In the genomic region with DNA sequence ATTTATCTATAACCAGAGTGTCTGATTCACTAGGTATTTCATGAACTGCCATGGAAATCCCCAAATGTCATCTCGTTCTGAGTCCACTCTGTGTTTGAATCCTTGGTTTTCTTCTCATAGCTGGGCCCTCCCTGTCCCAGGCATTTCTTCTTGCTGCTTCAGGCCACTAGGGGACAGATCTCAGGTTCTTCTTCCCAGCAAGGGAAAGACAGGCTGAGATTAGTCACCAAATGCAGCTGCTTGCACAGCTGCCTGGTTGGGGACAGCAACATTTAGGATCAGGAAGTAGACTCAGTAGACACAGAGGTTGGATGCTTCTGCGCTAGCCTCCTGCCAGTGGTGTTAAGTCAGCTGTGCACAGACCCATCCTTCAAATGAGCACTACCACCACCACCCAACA, we compare ENCODE assay signal across 18 mouse cellular contexts.
A peak's percentile ranks its signal among the peaks of the same experiment; 100 is the strongest.
DNase-seq lines count a peak whose midpoint lies in the region; ATAC-seq and TF ChIP-seq lines count a peak whose summit lies in the region.
"Had no signal": no experiment of that assay in that cellular context is flagged by ENCODE, and none has a peak within 500 bp of the region (broad histone marks: within the 10 kb centered on the region; RNA-seq: fewer than 3 reads in every experiment).

No protein-coding gene starts in this region.

- H3K9ac ChIP-seq in heart, adult 2 months (ENCODE audit: low read depth, low read length), result no peak overlapping the region
- no peak overlapping the region for H3K9ac ChIP-seq in lung, embryonic 14.5 days
- H3K9ac ChIP-seq in CH12.LX (ENCODE audit: insufficient read depth, low read depth), result no peak overlapping the region
- H3K9ac ChIP-seq: embryonic facial prominence, embryonic 15.5 days had no signal

- TF ChIP-seq POLR2A in heart, adult 2 months (IDR thresholded peaks at IDR 0.05; ENCODE audit: insufficient read depth, low read depth, low read length), result no peak
- TF ChIP-seq POLR2A in CH12.LX (IDR thresholded peaks at IDR 0.05; ENCODE audit: low read depth, low read length), result no peak

- no peaks in the 10 kb centered on the region for H3K36me3 ChIP-seq in heart, adult 2 months (ENCODE audit: control insufficient read depth, insufficient read depth, low read length)
- no peaks in the 10 kb centered on the region for H3K36me3 ChIP-seq in lung, embryonic 14.5 days (ENCODE audit: insufficient read depth)
- no peaks in the 10 kb centered on the region for H3K36me3 ChIP-seq in CH12.LX (replicated peaks in 1 of 2; ENCODE audit: control insufficient read depth in 1 of 2, insufficient read depth in 1 of 2, low read length in 1 of 2)
- H3K36me3 ChIP-seq: embryonic facial prominence, embryonic 15.5 days had no signal

- in situ Hi-C loops in CH12.LX (cut with MboI; ENCODE audit: low pct_ligation_motif_present, low pct_unique_long_range_greater_than_20kb, low sequenced_read_pairs), result no loop called here

- H3K4me2 ChIP-seq in lung, embryonic 14.5 days, result no peak overlapping the region
- H3K4me2 ChIP-seq in CH12.LX (ENCODE audit: insufficient read depth, low read depth, poor library complexity, severe bottlenecking), result no peak overlapping the region
- H3K4me2 ChIP-seq: embryonic facial prominence, embryonic 15.5 days had no signal

- peak; percentile 21 for TF ChIP-seq CTCF in heart, adult 2 months (IDR thresholded peaks at IDR 0.05)
- 0 out of 2 replicates have a peak, but pooled peaks have one; percentile 25 for TF ChIP-seq CTCF in lung, embryonic 14.5 days (IDR thresholded peaks at IDR 0.05; ENCODE audit: low read depth)
- TF ChIP-seq CTCF in CH12.LX (conservative IDR thresholded peaks at IDR 0.05 in 1 of 2, IDR thresholded peaks at IDR 0.05 in 1 of 2; ENCODE audit: low read depth in 2 of 2, low read length in 2 of 2), result peak in 1 of 2 experiments; percentile 31; a peak in 1 of 4 replicates

- WGBS in heart, adult 2 months, result 83% methylated on average over 2 of the region's 2 CpGs
- 73% methylated on average over 2 of the region's 2 CpGs for WGBS in lung, embryonic 14.5 days

- no peak; the same call in none of the 2 replicates for TF ChIP-seq RAD21 in CH12.LX (IDR thresholded peaks at IDR 0.05; ENCODE audit: low read depth, low read length)

- intact Hi-C loops in heart, adult 2 months (cut with DNase I), result no loop called here

- no peak for ATAC-seq in lung, embryonic 14.5 days (ENCODE audit: insufficient read depth)
- ATAC-seq in megakaryocyte, adult 5-6 weeks (ENCODE audit: poor library complexity, severe bottlenecking), result peak; percentile 38; the same call in 1 of the 2 replicates
- ATAC-seq in CD4-positive, CD25-positive, alpha-beta regulatory T cell, adult 4 months, result no peak
- ATAC-seq: inflammation-experienced regulatory T-cells, adult 6 months had no signal

- no peak overlapping the region for H3K4me3 ChIP-seq in heart, adult 2 months
- no peak overlapping the region for H3K4me3 ChIP-seq in lung, embryonic 14.5 days (ENCODE audit: low read depth, low read length)
- no peak overlapping the region for H3K4me3 ChIP-seq in CH12.LX (replicated peaks in 1 of 3; ENCODE audit: low read depth in 2 of 3, low read length in 2 of 3, poor library complexity in 1 of 3)
- H3K4me3 ChIP-seq: embryonic facial prominence, embryonic 15.5 days had no signal

- H3K4me1 ChIP-seq in heart, adult 2 months (ENCODE audit: control insufficient read depth, insufficient read depth, low read length), result no peaks in the 10 kb centered on the region
- 0 out of 2 replicates have a peak, but pooled peaks cover 4% of the 10 kb centered on the region for H3K4me1 ChIP-seq in lung, embryonic 14.5 days (ENCODE audit: insufficient read depth)
- peaks cover 0 to 40% of the 10 kb centered on the region in 2 experiments; a peak in 2 of 4 replicates for H3K4me1 ChIP-seq in CH12.LX (ENCODE audit: control insufficient read depth in 1 of 2, insufficient read depth in 2 of 2)

- H3K9me3 ChIP-seq in lung, embryonic 14.5 days (ENCODE audit: low read depth, low read length), result no peaks in the 10 kb centered on the region
- H3K9me3 ChIP-seq in CH12.LX (replicated peaks; ENCODE audit: low read length), result no peaks in the 10 kb centered on the region
- H3K9me3 ChIP-seq: embryonic facial prominence, embryonic 15.5 days had no signal

- no peaks in the 10 kb centered on the region for H3K79me2 ChIP-seq in heart, adult 2 months (replicated peaks; ENCODE audit: control insufficient read depth, insufficient read depth, low read length)
- H3K79me2 ChIP-seq in CH12.LX (replicated peaks; ENCODE audit: control insufficient read depth, extremely low read depth, insufficient read depth, poor library complexity, severe bottlenecking), result no peaks in the 10 kb centered on the region

- dilution Hi-C loops in CH12.LX (cut with MboI; ENCODE audit: extremely low pct_ligation_motif_present, extremely low pct_unique_long_range_greater_than_20kb, low sequenced_read_pairs), result no loop called here

- no peak for DNase-seq in heart, adult 2 months
- no peak for DNase-seq in heart, adult 18-20 months
- no peak for DNase-seq in lung, embryonic 14.5 days
- no peak for DNase-seq in lung, postnatal 25 days (ENCODE audit: low spot score)
- peak; percentile 56 for DNase-seq in CH12.LX (ENCODE audit: extremely low read depth)
- DNase-seq in kidney, postnatal 10 days, result no peak
- DNase-seq: adrenal gland, postnatal 14 days; cerebellum, adult 11 months; cerebellum, postnatal 14 days; gastrocnemius, postnatal 10 days; heart, postnatal 10 days; kidney, postnatal 4 days; lung, postnatal 36 days; right cerebral cortex, postnatal 4 days had no signal

- TF ChIP-seq EP300 in heart, adult 2 months (IDR thresholded peaks at IDR 0.05; ENCODE audit: insufficient read depth, low read depth, low read length), result no peak
- no peak for TF ChIP-seq EP300 in CH12.LX (IDR thresholded peaks at IDR 0.05; ENCODE audit: low read length)

- H3K27ac ChIP-seq in heart, adult 2 months, result no peak overlapping the region
- no peak overlapping the region for H3K27ac ChIP-seq in lung, embryonic 14.5 days (ENCODE audit: low read depth)
- no peak overlapping the region for H3K27ac ChIP-seq in CH12.LX (ENCODE audit: insufficient read depth, low read depth)
- H3K27ac ChIP-seq: embryonic facial prominence, embryonic 15.5 days had no signal

- H3K27me3 ChIP-seq in heart, adult 2 months (ENCODE audit: control insufficient read depth, insufficient read depth, low read length), result no peaks in the 10 kb centered on the region
- H3K27me3 ChIP-seq in lung, embryonic 14.5 days (ENCODE audit: insufficient read depth, low read length), result no peaks in the 10 kb centered on the region
- H3K27me3 ChIP-seq in CH12.LX (replicated peaks), result no peaks in the 10 kb centered on the region
- H3K27me3 ChIP-seq: embryonic facial prominence, embryonic 15.5 days had no signal

TF ChIP-seq in CH12.LX, 34 proteins besides CTCF, POLR2A, EP300 and RAD21:
- TF ChIP-seq ETS1 (conservative IDR thresholded peaks at IDR 0.05; ENCODE audit: low read depth, low read length), result peak; percentile 41; the same call in 1 of the 2 replicates
- no peak for TF ChIP-seq HCFC1 (IDR thresholded peaks at IDR 0.05; ENCODE audit: low read depth, low read length)
